Mouse (Mus musculus): ENCODE results near the gene Gm11114. TPM values are rescaled to one million over a fixed set of nuclear protein-coding genes. Genes with fewer than 3 reads are reported as not detected.

Gene Gm11114
- polyA plus RNA-seq, 1 experiment: not detected

GRCm38 (mm10) chr9:85326292-85327241, 14.0 kb downstream of the Gm11114 start:
- 1% methylated on average over 88 of the region's 88 CpGs for WGBS
- Histone ChIP-seq H3K4me1 (ENCODE audit: control insufficient read depth, insufficient read depth, low read length) (peaks cover 17% of the 10 kb centered on the region), H3K4me3 (ENCODE audit: insufficient read depth, low read depth, low read length) (peak overlapping the region; percentile 49), H3K27ac (ENCODE audit: insufficient read depth, low read depth, low read length) (no peak overlapping the region)
- no peak for TF ChIP-seq CTCF (IDR thresholded peaks at IDR 0.05; ENCODE audit: insufficient read depth, low read depth, low read length)
- TF ChIP-seq POLR2A (IDR thresholded peaks at IDR 0.05; ENCODE audit: insufficient read depth, low read depth, low read length): no peak

GRCm38 (mm10) chr9:85327242-85328211, 15.0 kb downstream of the Gm11114 start, which contains the start of gene Tent5a:
TSS of gene Tent5a (minus strand) at chr9:85327348.
- no peak for TF ChIP-seq CTCF (IDR thresholded peaks at IDR 0.05; ENCODE audit: insufficient read depth, low read depth, low read length)
- TF ChIP-seq POLR2A (IDR thresholded peaks at IDR 0.05; ENCODE audit: insufficient read depth, low read depth, low read length): no peak
- peak within 1 kb of the TSS; percentile 49 for H3K4me3 ChIP-seq (ENCODE audit: insufficient read depth, low read depth, low read length)
- under 1% methylated on average over 72 of the region's 72 CpGs for WGBS
- no peak within 1 kb of the TSS for H3K27ac ChIP-seq (ENCODE audit: insufficient read depth, low read depth, low read length)
- H3K4me1 ChIP-seq (ENCODE audit: control insufficient read depth, insufficient read depth, low read length): peaks cover 17% of the 10 kb centered on the region

GRCm38 (mm10) chr9:85328259-85328658, 15.7 kb downstream of the Gm11114 start:
- no peak for TF ChIP-seq POLR2A (IDR thresholded peaks at IDR 0.05; ENCODE audit: insufficient read depth, low read depth, low read length)
- TF ChIP-seq CTCF (IDR thresholded peaks at IDR 0.05; ENCODE audit: insufficient read depth, low read depth, low read length): peak; percentile 79
- peak overlapping the region; percentile 49 for H3K4me3 ChIP-seq (ENCODE audit: insufficient read depth, low read depth, low read length)
- H3K27ac ChIP-seq (ENCODE audit: insufficient read depth, low read depth, low read length): no peak overlapping the region
- peaks cover 17% of the 10 kb centered on the region for H3K4me1 ChIP-seq (ENCODE audit: control insufficient read depth, insufficient read depth, low read length)
- 9% methylated on average over 16 of the region's 16 CpGs for WGBS

GRCm38 (mm10) chr9:85331521-85331920, 18.9 kb downstream of the Gm11114 start:
- no peak overlapping the region for H3K4me3 ChIP-seq (ENCODE audit: insufficient read depth, low read depth, low read length)
- no peak overlapping the region for H3K27ac ChIP-seq (ENCODE audit: insufficient read depth, low read depth, low read length)
- 45% methylated on average over 2 of the region's 2 CpGs for WGBS
- peaks cover 14% of the 10 kb centered on the region for H3K4me1 ChIP-seq (ENCODE audit: control insufficient read depth, insufficient read depth, low read length)
- TF ChIP-seq POLR2A (IDR thresholded peaks at IDR 0.05; ENCODE audit: insufficient read depth, low read depth, low read length) (no peak), CTCF (IDR thresholded peaks at IDR 0.05; ENCODE audit: insufficient read depth, low read depth, low read length) (no peak)

- TF ChIP-seq CTCF (IDR thresholded peaks at IDR 0.05; ENCODE audit: insufficient read depth, low read depth, low read length) (no peak), POLR2A (IDR thresholded peaks at IDR 0.05; ENCODE audit: insufficient read depth, low read depth, low read length) (no peak)
- no peak overlapping the region for H3K27ac ChIP-seq (ENCODE audit: insufficient read depth, low read depth, low read length)
- WGBS: 95% methylated on average over 7 of the region's 7 CpGs
- H3K4me1 ChIP-seq (ENCODE audit: control insufficient read depth, insufficient read depth, low read length): no peaks in the 10 kb centered on the region
- H3K4me3 ChIP-seq (ENCODE audit: insufficient read depth, low read depth, low read length): no peak overlapping the region
Measured at GRCm38 (mm10) chr9:85336046-85336445, 23.5 kb downstream of the Gm11114 start.

- Histone ChIP-seq H3K4me1 (ENCODE audit: control insufficient read depth, insufficient read depth, low read length) (no peaks in the 10 kb centered on the region), H3K4me3 (ENCODE audit: insufficient read depth, low read depth, low read length) (no peak overlapping the region), H3K27ac (ENCODE audit: insufficient read depth, low read depth, low read length) (no peak overlapping the region)
- WGBS: 89% methylated on average over 3 of the region's 3 CpGs
- no peak for TF ChIP-seq CTCF (IDR thresholded peaks at IDR 0.05; ENCODE audit: insufficient read depth, low read depth, low read length)
- TF ChIP-seq POLR2A (IDR thresholded peaks at IDR 0.05; ENCODE audit: insufficient read depth, low read depth, low read length): no peak
Measured at GRCm38 (mm10) chr9:85340303-85340702, 27.7 kb downstream of the Gm11114 start.

- WGBS: 78% methylated on average over 8 of the region's 8 CpGs
- Histone ChIP-seq H3K4me1 (ENCODE audit: control insufficient read depth, insufficient read depth, low read length) (no peaks in the 10 kb centered on the region), H3K4me3 (ENCODE audit: insufficient read depth, low read depth, low read length) (no peak overlapping the region), H3K27ac (ENCODE audit: insufficient read depth, low read depth, low read length) (no peak overlapping the region)
- TF ChIP-seq CTCF (IDR thresholded peaks at IDR 0.05; ENCODE audit: insufficient read depth, low read depth, low read length) (no peak), POLR2A (IDR thresholded peaks at IDR 0.05; ENCODE audit: insufficient read depth, low read depth, low read length) (no peak)
Measured at GRCm38 (mm10) chr9:85342892-85343785, 30.6 kb downstream of the Gm11114 start.

Measured in olfactory bulb, adult 2 months (tissue).